Mouse (Mus musculus): ENCODE data around the gene Bcl2a1c.
"Not testable (repeated sequence)": the region's sequence is repeated elsewhere in the genome, so short reads cannot be mapped to it uniquely, and the experiment has no call there.

- peak; percentile 25; the same call in 1 of the 2 replicates for TF ChIP-seq CTCF (IDR thresholded peaks at IDR 0.05; ENCODE audit: low read depth)
- TF ChIP-seq EP300 (IDR thresholded peaks at IDR 0.05; ENCODE audit: low read depth): not testable (repeated sequence)
These were observed 39.5 kb downstream of the Bcl2a1c start for GRCm38 (mm10) chr9:114369389-114369788.

All from liver, embryonic 14.5 days (tissue).